Mouse (Mus musculus): Measurements from ENCODE around the gene Acat2.
"Not testable (repeated sequence)": the region's sequence is repeated elsewhere in the genome, so short reads cannot be mapped to it uniquely, and the experiment has no call there.

The Acat2 gene

DNA sequence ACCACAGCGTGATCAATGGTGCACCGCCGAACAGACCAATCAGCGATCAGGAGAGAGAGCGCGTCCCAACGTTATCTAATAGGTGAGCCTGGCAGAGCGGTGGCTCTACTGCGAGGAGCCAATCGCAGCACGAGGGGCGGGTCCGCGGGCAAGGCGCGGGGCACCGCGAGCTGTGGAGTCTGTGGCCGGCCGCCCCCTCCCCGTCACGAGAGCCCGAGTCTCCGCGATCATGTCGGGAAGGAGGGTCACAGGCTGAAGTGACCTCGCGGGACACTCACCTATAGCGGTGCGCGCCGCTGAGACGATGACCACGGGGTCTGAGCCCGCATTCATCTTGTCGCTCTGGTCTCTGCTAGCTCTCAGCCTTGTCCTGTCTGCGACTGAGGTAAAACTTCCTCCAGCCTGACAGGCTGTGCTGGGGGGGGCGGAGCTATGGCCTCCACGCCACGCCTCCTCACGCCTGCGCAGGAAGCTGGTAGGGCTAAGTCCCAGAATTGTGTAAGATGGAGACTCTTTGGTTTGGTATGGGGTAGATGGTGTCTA is at the start of gene Acat2:
Acat2 (minus strand) TSS at position 417 of the 543 bp plus-strand sequence.
- in situ Hi-C loops (cut with MboI; ENCODE audit: low pct_unique_long_range_greater_than_20kb in 1 of 2, low sequenced_read_pairs in 2 of 2, unreplicated experiment in 1 of 2), result loop anchor here in 1 of 2 experiments (5.0 kb wide), 1 partner anchor 38 kb away; no protein-coding TSS in a partner anchor

DNA sequence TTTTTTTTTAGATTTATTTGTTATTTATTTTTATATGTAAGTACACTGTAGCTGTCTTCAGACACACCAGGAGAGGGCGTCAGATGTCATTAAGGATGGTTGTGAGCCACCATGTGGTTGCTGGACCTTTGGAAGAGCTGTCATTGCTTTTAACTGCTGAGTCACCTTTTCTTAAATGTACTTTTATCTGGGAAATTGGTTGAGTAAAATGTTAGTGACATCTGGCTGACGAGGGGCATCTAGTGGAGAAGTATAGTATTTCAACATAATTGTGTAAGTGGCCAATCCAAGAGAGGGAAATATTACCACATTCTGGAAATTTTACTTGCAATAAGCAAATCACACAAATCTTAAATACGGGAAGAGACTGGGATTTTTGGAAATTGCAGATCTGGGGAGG is 49.3 kb upstream of the Acat2 start:
- in situ Hi-C loops (cut with MboI; ENCODE audit: low pct_unique_long_range_greater_than_20kb in 1 of 2, low sequenced_read_pairs in 2 of 2, unreplicated experiment in 1 of 2), result no loop called here

DNA sequence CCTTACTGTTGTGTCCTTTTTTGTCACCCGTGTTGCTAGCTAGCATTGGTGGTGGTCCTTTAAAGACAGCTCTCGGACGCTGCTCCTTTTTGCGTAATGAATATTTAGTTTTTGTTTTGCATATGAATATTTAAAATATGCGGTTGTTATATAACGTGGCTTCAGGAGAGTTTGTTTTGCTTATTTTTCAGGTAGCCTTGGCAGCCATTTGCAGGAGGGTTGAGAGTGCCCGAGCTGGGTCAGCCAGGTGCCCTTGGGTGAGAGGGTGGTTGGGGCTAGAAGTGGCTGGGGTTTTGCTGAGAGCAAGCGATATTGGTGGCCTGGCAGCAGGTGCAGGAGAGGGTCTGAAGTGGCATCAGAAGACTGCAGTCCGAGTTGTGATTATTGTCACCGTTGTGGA is 48.0 kb upstream of the Acat2 start:
- in situ Hi-C loops (cut with MboI; ENCODE audit: low pct_unique_long_range_greater_than_20kb in 1 of 2, low sequenced_read_pairs in 2 of 2, unreplicated experiment in 1 of 2), result no loop called here

DNA sequence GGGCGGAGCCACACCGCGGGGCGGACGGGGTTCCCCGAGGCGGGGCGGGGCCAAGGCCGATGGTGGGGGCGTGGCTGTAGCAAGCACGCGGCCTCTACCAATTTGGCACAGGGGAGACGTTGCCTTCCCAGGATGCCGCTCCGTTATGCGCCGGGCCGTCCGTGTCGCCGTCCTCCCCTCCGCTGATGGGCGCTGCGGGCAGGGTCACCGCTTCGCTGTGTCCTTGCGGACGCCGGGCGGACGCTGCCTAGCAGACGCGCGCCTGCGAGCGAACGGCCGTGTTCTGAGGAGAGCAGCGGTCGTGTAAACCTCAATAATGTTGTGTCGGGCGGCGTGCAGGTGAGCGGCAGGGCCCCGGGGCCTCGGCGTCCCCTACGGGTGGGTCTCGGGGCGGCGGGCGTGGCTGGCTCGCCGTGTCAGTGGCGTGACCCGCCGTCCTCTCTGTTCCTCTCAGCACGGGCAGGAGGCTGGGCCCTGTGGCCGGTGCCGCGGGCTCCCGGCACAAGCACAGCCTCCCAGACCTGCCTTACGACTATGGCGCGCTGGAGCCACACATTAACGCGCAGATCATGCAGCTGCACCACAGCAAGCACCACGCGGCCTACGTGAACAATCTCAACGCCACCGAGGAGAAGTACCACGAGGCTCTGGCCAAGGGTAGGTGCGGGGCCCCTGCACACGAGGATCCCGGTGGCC is 47.3 kb upstream of the Acat2 start:
- in situ Hi-C loops (cut with MboI; ENCODE audit: low pct_unique_long_range_greater_than_20kb in 1 of 2, low sequenced_read_pairs in 2 of 2, unreplicated experiment in 1 of 2), result no loop called here

DNA sequence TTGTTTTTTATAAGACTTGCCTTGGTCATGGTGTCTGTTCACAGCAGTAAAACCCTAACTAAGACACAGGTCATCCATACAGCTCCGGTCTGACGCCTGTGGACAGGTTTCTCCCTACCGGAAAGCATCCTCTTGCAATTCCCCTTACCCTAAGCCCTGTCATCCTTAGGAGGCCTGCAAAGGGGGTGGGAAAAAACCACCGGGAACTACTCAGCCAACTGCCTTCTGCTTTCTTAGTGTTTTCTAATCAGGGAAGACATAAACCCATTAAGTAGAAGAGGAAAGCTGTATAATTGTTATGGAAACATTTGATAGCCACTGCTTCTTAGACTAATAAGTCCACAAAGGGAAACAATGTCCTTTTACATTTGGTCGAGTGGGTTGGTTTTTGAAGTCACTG is 46.4 kb upstream of the Acat2 start:
- in situ Hi-C loops (cut with MboI; ENCODE audit: low pct_unique_long_range_greater_than_20kb in 1 of 2, low sequenced_read_pairs in 2 of 2, unreplicated experiment in 1 of 2), result no loop called here

DNA sequence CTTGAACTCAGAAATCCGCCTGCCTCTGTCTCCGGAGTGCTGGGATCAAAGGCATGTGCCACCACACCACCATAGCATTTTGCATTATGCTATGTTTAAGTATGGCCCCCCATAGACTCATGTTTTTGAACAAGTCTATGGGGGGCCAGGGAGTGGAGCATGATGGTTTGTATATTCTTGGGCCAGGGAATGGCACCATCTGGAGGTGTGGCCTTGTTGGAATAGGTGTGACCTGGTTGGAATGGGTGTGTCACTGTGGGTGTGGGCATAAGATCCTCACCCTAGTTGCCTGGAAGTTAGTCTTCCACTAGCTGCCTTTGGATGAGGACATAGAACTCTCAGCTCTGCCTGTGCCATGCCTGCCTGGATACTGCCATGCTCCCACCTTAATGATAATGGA is 46.0 kb upstream of the Acat2 start, which contains the start of gene Sod2:
Sod2 (plus strand) TSS at position 301 of the 400 bp plus-strand sequence.
- in situ Hi-C loops (cut with MboI; ENCODE audit: low pct_unique_long_range_greater_than_20kb in 1 of 2, low sequenced_read_pairs in 2 of 2, unreplicated experiment in 1 of 2), result not testable (repeated sequence)

DNA sequence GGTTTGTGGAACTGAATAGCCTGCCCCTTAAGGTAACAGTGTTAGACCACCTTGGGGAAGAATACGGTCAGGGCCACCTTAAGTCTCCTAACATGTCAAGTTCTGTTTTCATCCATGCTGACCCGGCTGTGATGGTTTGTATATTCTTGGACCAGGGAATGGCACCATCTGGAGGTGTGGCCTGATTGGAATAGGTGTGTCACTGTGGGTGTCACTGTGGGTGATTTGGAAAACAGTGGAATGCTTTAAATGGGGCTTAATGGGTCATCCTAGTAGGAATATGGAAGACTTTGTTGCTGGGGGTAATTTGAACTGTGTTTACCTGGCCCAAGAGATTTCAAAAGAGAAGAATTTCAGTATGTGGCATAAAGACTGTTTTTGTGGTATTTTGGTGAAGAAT is 43.9 kb upstream of the Acat2 start:
- in situ Hi-C loops (cut with MboI; ENCODE audit: low pct_unique_long_range_greater_than_20kb in 1 of 2, low sequenced_read_pairs in 2 of 2, unreplicated experiment in 1 of 2), result not testable (repeated sequence)

DNA sequence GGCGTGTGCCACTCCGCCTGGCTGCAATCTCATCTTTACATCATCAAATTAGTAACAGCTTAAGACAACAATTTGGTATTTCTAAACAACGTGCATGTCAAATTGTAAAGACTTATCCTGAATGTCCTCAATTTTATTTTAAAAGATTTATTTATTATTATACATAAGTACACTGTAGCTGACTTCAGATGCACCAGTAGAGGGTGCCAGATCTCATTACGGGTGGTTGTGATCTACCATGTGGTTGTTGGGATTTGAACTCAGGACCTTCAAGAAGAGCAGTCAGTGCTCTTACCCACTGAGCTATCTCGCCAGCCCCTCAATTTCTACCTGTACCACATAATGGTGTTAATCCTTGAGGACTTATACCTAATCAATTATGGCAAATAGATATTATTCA is 41.7 kb upstream of the Acat2 start:
- in situ Hi-C loops (cut with MboI; ENCODE audit: low pct_unique_long_range_greater_than_20kb in 1 of 2, low sequenced_read_pairs in 2 of 2, unreplicated experiment in 1 of 2), result not testable (repeated sequence)

DNA sequence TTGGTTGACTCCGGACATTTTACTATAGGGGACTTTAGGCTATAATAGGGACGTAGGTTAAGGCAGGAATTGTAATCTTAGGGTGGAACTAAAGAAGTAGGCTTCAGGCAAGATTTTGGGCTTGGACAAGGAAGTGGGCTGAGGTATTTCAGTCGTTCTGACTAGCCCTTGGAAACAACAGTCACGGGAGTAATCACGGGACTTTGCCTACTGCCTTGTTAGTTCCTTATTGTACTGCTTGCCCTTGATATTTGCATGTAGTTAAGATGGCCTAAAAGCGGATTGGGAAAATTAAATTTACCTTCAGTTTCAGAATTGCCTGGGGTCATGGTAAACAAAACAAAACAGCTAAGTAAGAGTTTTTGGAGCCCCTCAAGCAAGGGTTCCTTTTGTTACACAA is 38.5 kb upstream of the Acat2 start:
- in situ Hi-C loops (cut with MboI; ENCODE audit: low pct_unique_long_range_greater_than_20kb in 1 of 2, low sequenced_read_pairs in 2 of 2, unreplicated experiment in 1 of 2), result no loop called here

DNA sequence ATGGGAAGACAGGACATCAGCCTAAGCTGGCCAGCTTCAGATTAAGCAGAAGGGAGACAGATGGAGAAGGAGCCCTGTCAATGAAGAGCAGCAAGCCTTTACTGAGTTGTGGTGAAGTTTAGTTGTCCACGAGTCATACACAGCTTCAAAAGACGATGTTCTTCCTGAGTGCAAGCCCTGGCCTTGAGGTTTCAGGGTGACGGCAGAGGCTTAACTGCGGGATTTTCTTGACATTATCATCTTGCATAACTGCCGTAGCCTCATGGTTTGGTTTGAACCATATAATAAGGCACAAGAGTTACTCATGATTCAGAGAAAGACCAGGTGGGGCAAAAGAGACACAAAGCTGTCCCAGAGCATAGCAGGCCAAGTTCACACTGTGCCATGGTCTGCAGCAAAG is 37.3 kb upstream of the Acat2 start:
- in situ Hi-C loops (cut with MboI; ENCODE audit: low pct_unique_long_range_greater_than_20kb in 1 of 2, low sequenced_read_pairs in 2 of 2, unreplicated experiment in 1 of 2), result no loop called here

DNA sequence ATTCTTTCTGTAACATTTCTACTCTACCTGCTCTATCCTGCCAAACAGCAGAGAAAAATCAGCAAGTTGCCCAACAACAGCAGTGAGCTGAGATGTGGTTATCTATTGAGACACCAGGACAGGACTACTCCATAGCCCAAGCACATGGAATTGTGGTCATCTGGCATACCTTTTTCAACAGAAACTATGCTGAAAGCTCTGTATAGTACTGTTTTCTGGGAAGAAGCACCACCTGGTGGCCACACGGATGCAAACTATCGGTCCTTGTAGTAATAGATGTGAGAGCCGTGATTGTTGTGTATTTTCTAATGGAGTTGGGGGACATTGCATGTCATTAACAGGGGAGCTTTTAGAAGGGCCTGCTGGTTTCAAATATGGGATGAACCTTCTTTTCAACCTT is 35.8 kb upstream of the Acat2 start:
- in situ Hi-C loops (cut with MboI; ENCODE audit: low pct_unique_long_range_greater_than_20kb in 1 of 2, low sequenced_read_pairs in 2 of 2, unreplicated experiment in 1 of 2), result no loop called here

DNA sequence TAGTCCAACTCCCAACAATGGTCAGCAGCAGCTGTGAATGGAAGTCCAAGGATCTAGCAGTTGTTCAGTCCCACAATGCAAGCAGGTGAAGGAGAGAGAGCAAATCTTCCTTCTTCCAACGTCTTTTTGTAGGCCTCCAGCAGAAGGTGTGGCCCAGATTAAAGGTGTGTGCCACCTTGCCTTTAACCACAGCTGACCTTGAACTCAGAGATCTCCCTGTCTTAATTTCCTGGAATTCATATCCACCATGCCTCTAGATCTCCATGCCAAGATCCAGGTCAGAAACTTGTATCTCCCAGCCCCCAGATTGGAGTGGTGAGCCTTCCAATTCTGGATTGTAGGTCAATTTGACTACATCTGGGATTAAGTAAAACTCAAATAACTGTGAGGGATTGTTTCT is 33.5 kb upstream of the Acat2 start, which contains the start of gene Wtap:
Wtap (minus strand) TSS at position 101 of the 400 bp plus-strand sequence.
- in situ Hi-C loops (cut with MboI; ENCODE audit: low pct_unique_long_range_greater_than_20kb in 1 of 2, low sequenced_read_pairs in 2 of 2, unreplicated experiment in 1 of 2), result no loop called here

DNA sequence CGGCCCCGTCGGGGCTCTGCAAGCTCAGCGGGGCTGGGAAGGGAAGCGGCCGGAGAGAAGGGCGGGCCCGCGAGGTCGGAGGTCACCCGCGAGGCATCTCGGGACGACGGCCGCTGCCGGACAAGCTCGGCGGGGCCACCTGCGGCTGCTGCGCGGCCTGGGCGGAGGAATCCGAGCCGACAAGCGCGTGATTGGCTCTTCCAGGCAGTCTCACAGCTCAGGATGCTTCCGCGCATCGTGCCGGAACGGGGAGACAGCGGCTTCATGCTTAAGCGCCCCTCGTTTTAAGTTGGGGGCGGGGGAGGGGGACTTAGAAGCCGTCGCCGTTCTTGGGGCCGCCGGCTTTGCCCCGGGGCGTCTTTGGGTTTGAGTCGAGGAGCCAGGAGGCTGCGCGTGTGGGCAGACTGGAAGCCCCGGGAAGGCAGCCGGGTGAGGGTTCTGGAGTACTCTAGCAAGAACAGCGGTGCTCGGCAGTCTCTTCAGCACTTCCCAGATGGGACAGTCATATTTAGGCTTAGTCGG is 32.0 kb upstream of the Acat2 start:
- in situ Hi-C loops (cut with MboI; ENCODE audit: low pct_unique_long_range_greater_than_20kb in 1 of 2, low sequenced_read_pairs in 2 of 2, unreplicated experiment in 1 of 2), result no loop called here

DNA sequence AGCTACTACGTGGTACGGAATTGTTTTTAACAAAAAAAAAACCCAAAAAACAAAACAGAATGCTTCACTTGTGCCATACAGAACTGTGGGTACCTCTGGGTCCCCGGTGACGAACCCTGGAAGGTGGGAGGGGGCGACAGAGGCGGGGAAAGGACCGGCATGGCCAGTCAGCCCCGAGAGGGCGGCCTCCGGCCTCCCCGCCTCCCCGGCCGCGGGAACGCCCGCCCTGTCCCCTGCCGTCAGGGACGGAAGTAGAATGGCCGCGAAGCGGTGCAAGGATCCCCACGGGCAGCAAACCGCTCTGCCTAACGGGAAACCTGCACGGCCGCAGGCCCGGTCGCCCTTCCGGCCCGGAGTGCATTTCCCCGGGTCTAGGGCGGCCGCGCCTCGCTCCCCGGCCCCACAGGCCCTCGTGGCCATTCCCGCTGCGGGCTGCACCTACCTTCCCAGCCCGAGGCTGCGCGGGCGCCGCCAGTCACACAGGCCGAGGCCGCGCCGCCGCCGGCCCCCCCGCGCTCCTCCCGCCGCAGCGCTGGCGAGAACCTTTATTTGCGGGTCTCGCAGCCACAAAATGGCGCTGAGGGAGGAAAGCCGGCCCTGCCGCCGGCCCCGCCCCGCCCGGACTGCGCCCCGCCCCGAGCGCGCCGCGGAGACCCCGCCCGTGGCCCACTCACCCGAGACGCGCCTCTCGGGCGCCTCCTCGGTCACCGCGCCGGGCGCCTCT is 31.2 kb upstream of the Acat2 start:
- in situ Hi-C loops (cut with MboI; ENCODE audit: low pct_unique_long_range_greater_than_20kb in 1 of 2, low sequenced_read_pairs in 2 of 2, unreplicated experiment in 1 of 2), result no loop called here

DNA sequence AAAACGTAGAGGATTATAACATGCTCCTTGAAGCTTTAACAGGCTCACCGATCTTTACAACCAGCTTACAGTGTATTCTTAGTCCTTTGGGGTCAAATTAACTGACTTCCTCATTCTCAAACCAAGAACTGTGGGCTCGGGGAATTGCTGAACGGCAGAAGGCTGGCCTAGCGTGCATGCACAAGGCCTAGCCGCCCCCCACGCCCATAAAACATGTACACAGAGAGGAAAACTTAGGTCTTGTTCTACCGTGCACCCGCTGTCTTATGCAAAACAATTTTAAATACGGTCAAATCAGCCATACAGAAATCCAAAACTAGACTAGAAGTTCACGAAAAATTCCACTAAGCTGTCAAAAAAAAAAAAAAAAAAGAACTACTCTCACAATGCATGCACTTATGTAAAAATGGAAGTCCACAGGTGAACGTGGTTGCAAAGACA is 30.7 kb upstream of the Acat2 start:
- in situ Hi-C loops (cut with MboI; ENCODE audit: low pct_unique_long_range_greater_than_20kb in 1 of 2, low sequenced_read_pairs in 2 of 2, unreplicated experiment in 1 of 2), result no loop called here

DNA sequence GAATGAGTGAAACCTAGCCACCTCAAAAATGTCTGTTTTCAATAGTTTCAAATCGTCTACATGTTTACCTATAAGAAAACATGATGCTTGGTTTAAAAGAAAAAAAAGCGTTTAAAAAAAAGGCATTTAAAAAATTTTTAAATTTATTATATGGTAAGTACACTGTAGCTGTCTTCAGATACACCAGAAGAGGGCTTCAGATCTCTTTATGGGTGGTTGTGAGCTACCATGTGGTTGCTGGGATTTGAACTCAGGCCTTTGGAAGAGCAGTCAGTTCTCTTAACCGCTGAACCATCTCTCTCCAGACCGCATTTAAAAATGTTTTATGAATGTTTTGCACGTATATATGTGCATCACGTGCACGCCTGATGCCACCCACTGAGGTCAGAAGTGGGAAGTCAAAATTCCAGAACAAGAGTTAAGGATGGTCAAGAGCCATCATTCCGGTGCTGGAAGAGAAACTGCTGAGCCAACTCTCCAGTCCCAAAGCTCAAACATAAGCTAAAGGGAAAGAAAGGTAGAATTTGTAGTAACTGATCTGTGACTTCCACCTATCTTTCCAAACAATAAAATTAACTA is 30.1 kb upstream of the Acat2 start:
- in situ Hi-C loops (cut with MboI; ENCODE audit: low pct_unique_long_range_greater_than_20kb in 1 of 2, low sequenced_read_pairs in 2 of 2, unreplicated experiment in 1 of 2), result no loop called here

DNA sequence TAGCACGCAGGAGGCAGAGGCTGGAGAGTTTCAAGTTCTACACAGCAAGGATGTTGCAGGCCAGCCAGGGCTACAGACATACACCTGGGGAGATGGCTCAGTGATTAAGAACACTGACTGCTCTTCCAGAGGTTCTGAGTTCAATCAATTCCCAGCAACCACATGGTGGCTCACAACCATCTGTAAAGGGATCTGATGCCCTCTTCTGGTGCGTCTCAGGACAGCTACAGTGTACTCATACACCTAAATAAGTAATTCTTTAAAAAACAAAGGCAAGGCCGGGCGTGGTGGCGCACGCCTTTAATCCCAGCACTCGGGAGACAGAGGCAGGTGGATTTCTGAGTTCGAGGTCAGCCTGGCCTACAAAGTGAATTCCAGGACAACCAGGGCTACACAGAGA is 27.5 kb upstream of the Acat2 start:
- in situ Hi-C loops (cut with MboI; ENCODE audit: low pct_unique_long_range_greater_than_20kb in 1 of 2, low sequenced_read_pairs in 2 of 2, unreplicated experiment in 1 of 2), result loop anchor here in 1 of 2 experiments (10.0 kb wide), 1 partner anchor 73 kb away; the partner anchor contains the start of genes Mrpl18, Pnldc1 and Tcp1

DNA sequence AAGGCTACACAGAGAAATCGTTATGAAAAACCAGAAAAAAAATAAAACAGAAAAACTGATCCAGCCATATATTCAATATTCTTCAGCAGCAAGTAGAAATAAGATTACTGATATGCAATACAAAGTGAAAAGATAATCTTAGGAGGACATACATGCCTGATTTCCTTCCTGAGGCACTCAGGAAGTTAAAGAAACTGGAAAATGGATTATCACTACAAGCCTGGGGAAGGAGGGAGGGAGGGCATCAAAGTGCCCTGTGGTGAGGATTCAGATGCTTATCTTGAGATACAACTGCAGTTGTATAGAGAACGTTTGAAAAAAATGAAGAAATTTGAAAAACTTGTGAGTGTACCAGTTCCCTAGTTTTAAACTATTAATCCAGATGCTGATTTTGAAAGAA is 23.4 kb upstream of the Acat2 start:
- in situ Hi-C loops (cut with MboI; ENCODE audit: low pct_unique_long_range_greater_than_20kb in 1 of 2, low sequenced_read_pairs in 2 of 2, unreplicated experiment in 1 of 2), result loop anchor here in 1 of 2 experiments (10.0 kb wide), 1 partner anchor 69 kb away; the partner anchor contains the start of genes Mrpl18, Pnldc1 and Tcp1

DNA sequence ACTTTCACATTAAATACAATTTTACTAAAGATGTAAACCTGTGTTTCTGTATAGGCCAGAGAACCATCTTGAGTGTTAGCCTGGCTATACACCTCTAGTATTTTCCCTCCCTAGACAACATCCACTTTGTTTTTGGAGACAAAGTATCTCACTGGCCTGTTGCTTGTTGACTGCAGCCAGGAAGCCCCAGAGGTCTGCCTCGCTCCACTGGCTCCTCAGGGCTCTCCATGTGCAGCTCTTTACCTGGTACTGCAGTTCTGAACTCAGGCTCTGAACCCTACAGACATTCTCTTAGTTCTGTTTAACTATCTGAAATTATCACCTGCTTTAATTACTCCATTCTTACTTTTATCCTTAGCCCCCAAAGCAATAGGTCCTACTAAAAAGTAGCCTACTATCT is 18.0 kb upstream of the Acat2 start:
- in situ Hi-C loops (cut with MboI; ENCODE audit: low pct_unique_long_range_greater_than_20kb in 1 of 2, low sequenced_read_pairs in 2 of 2, unreplicated experiment in 1 of 2), result no loop called here

Measured in mouse embryonic stem cell (cell line).